Comparison of ENCODE assay signal across 15 mouse cellular contexts in the genomic region with DNA sequence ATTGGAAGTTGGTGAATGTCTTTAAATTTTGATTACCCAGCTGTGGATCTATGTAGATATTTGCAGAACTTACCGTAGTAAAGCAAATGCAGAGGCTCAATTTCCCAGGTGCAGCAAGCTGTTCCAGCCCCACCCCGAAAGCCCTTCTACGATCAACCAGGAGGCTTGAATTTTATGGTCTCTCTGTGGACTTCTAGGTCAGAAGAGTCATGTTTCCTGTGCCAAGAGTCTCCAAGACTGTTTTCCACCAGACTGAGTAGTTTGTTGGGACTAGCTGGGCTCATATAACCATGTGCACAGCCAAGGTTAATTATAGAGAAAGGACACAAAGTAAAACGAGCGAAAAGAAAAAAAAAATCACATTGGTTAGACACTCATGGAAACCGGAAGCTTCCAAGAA.
"Had no signal": no experiment of that assay in that cellular context is flagged by ENCODE, and none has a peak within 500 bp of the region (broad histone marks: within the 10 kb centered on the region; RNA-seq: fewer than 3 reads in every experiment).

No protein-coding gene starts in this region.

- H3K36me3 ChIP-seq: midbrain, embryonic 10.5 days; midbrain, embryonic 12.5 days; neural tube, embryonic 13.5 days; neural tube, embryonic 15.5 days had no signal

- H3K9ac ChIP-seq: lung, embryonic 14.5 days; midbrain, embryonic 12.5 days; neural tube, embryonic 13.5 days; neural tube, embryonic 15.5 days had no signal

- H3K4me2 ChIP-seq: lung, embryonic 14.5 days; midbrain, embryonic 12.5 days; neural tube, embryonic 13.5 days; neural tube, embryonic 15.5 days had no signal

- H3K27ac ChIP-seq: midbrain, embryonic 10.5 days; midbrain, embryonic 12.5 days; neural tube, embryonic 13.5 days; neural tube, embryonic 15.5 days had no signal

- H3K27me3 ChIP-seq: midbrain, embryonic 12.5 days; neural tube, embryonic 13.5 days; neural tube, embryonic 15.5 days had no signal

- H3K4me3 ChIP-seq: midbrain, embryonic 10.5 days; midbrain, embryonic 12.5 days; myocyte; neural tube, embryonic 13.5 days; neural tube, embryonic 15.5 days had no signal

- DNase-seq: lung, adult 18-20 months; lung, embryonic 14.5 days; lung, postnatal 10 days; midbrain, embryonic 14.5 days; right cerebral cortex, postnatal 14 days; spleen, adult 18-20 months; thymus, adult 18-20 months; thymus, postnatal 14 days; thymus, postnatal 36 days had no signal

- H3K9me3 ChIP-seq: midbrain, embryonic 10.5 days; midbrain, embryonic 12.5 days; neural tube, embryonic 13.5 days; neural tube, embryonic 15.5 days had no signal

- H3K4me1 ChIP-seq: midbrain, embryonic 10.5 days; midbrain, embryonic 12.5 days; neural tube, embryonic 13.5 days; neural tube, embryonic 15.5 days had no signal

- ATAC-seq: midbrain, embryonic 16.5 days had no signal
